Mouse (Mus musculus): ENCODE results near the gene Noa1.

GRCm38 (mm10) chr5:77281518-77282174 lies 28.2 kb downstream of the Noa1 start:
- no peak for TF ChIP-seq POLR2A (IDR thresholded peaks at IDR 0.05; ENCODE audit: insufficient read depth, low read depth, low read length)
- no peak for TF ChIP-seq CTCF (IDR thresholded peaks at IDR 0.05)
